Mouse (Mus musculus) heart, embryonic 12.5 days (tissue): ENCODE measurements around the gene Krt35. TPM values are rescaled to one million over a fixed set of nuclear protein-coding genes. Genes with fewer than 3 reads are reported as not detected.

Source experiments
- ATAC-seq: fragments of 200-750 bp; cut with Nextera tagmentation; 2 replicates; pipeline ENCODE4 v1.8.0; 2017; ENCODE audit warnings: moderate TSS enrichment, moderate library complexity; ENCODE audit not compliant: insufficient number of reproducible peaks, low FRiP score
- H3K27ac ChIP-seq: fragments of 300-500 bp; sonication (generic); 2 replicates; pipeline ENCODE4 v1.5.1; 2016; ENCODE audit warnings: mild to moderate bottlenecking, moderate library complexity; ENCODE audit not compliant: poor library complexity, severe bottlenecking
- H3K27me3 ChIP-seq: fragments of 300-500 bp; sonication (generic); replicated peaks from 2 replicates; pipeline ENCODE4 v1.6.1; 2016; ENCODE audit warnings: mild to moderate bottlenecking, moderate library complexity
- H3K36me3 ChIP-seq: fragments of 300-500 bp; sonication (generic); 2 replicates; pipeline ENCODE4 v1.6.1; 2016; ENCODE audit warnings: mild to moderate bottlenecking, moderate library complexity
- H3K4me1 ChIP-seq: fragments of 300-500 bp; sonication (generic); replicated peaks from 2 replicates; pipeline ENCODE4 v1.6.1; 2016; ENCODE audit warnings: mild to moderate bottlenecking
- H3K4me2 ChIP-seq: fragments of 300-500 bp; sonication (generic); 2 replicates; pipeline ENCODE4 v1.6.1; 2016; ENCODE audit warnings: mild to moderate bottlenecking, moderate library complexity
- H3K4me3 ChIP-seq: fragments of 300-500 bp; sonication (generic); 2 replicates; pipeline ENCODE4 v1.5.1; 2016; ENCODE audit warnings: mild to moderate bottlenecking
- H3K9ac ChIP-seq: fragments of 300-500 bp; sonication (generic); 2 replicates; pipeline ENCODE4 v1.6.1; 2016; ENCODE audit warnings: mild to moderate bottlenecking, moderate library complexity
- H3K9me3 ChIP-seq: fragments of 300-500 bp; sonication (generic); replicated peaks from 2 replicates; pipeline ENCODE4 v1.6.1; 2016; ENCODE audit warnings: mild to moderate bottlenecking, moderate library complexity
- WGBS: fragments of 180-500 bp; shearing (Covaris S2); methylation state at CpG from one replicate; pipeline ENCODE4 v1.1.7; 2016; 5-methylcytosine and 5-hydroxymethylcytosine counted together
- polyA plus RNA-seq: library from polyadenylated mRNA; unstranded; fragments of >200 nt; fragmentation: Nextera tagmentation; extraction: Ambion mirVana; gene quantifications from 2 replicates; pipeline ENCODE4 v1.2.1, GENCODE M21; 2016

Gene Krt35
- polyA plus RNA-seq, 1 experiment from 2014 or later = not detected

- no peaks in the 10 kb centered on the region for H3K9me3 ChIP-seq
- no peak overlapping the region for H3K4me3 ChIP-seq
- H3K36me3 ChIP-seq = no peaks in the 10 kb centered on the region
- H3K27ac ChIP-seq = no peak overlapping the region
- no peak for ATAC-seq
- WGBS = 73% methylated on average over 8 of the region's 8 CpGs
- no peak overlapping the region for H3K4me2 ChIP-seq
- no peak overlapping the region for H3K9ac ChIP-seq
- H3K27me3 ChIP-seq = no peaks in the 10 kb centered on the region
- no peaks in the 10 kb centered on the region for H3K4me1 ChIP-seq
Observed at GRCm38 (mm10) chr11:100058875-100059274, 37.2 kb downstream of the Krt35 start.

- Histone ChIP-seq H3K9ac (no peak overlapping the region), H3K27ac (no peak overlapping the region), H3K4me1 (no peaks in the 10 kb centered on the region), H3K9me3 (no peaks in the 10 kb centered on the region), H3K36me3 (no peaks in the 10 kb centered on the region), H3K4me3 (no peak overlapping the region), H3K4me2 (no peak overlapping the region), H3K27me3 (no peaks in the 10 kb centered on the region)
- no peak for ATAC-seq
- 63% methylated on average over 9 of the region's 9 CpGs for WGBS
Observed at GRCm38 (mm10) chr11:100055686-100056655, 40.1 kb downstream of the Krt35 start.

- Histone ChIP-seq H3K27ac (no peak within 1 kb of the TSS), H3K36me3 (no peaks in the 10 kb centered on the region), H3K9ac (no peak within 1 kb of the TSS), H3K9me3 (no peaks in the 10 kb centered on the region), H3K27me3 (no peaks in the 10 kb centered on the region; the same call in 1 of the 2 replicates), H3K4me3 (no peak within 1 kb of the TSS), H3K4me1 (peaks cover 10% of the 10 kb centered on the region), H3K4me2 (no peak within 1 kb of the TSS)
- ATAC-seq = no peak
- WGBS = 67% methylated on average over 3 of the region's 3 CpGs
Observed at GRCm38 (mm10) chr11:100050451-100050850, 45.6 kb downstream of the Krt35 start, which contains the start of gene Krt31. TSS of gene Krt31 (minus strand) at chr11:100050551.

- 41% methylated on average over 2 of the region's 2 CpGs for WGBS
- no peak overlapping the region for H3K9ac ChIP-seq
- H3K4me2 ChIP-seq = no peak overlapping the region
- no peak for ATAC-seq
- no peaks in the 10 kb centered on the region for H3K36me3 ChIP-seq
- H3K27me3 ChIP-seq = no peaks in the 10 kb centered on the region; the same call in 1 of the 2 replicates
- peaks cover 10% of the 10 kb centered on the region for H3K4me1 ChIP-seq
- H3K4me3 ChIP-seq = no peak overlapping the region
- no peaks in the 10 kb centered on the region for H3K9me3 ChIP-seq
- H3K27ac ChIP-seq = no peak overlapping the region
Observed at GRCm38 (mm10) chr11:100047193-100047592, 48.8 kb downstream of the Krt35 start.

GRCm38 (mm10) chr11:100046303-100046866, 49.7 kb downstream of the Krt35 start:
- ATAC-seq = no peak
- H3K27ac ChIP-seq = no peak overlapping the region
- peak overlapping the region; percentile 17 for H3K4me2 ChIP-seq
- peaks cover 10% of the 10 kb centered on the region for H3K4me1 ChIP-seq
- WGBS = 34% methylated on average over 6 of the region's 6 CpGs
- H3K9ac ChIP-seq = no peak overlapping the region
- H3K4me3 ChIP-seq = no peak overlapping the region
- no peaks in the 10 kb centered on the region for H3K9me3 ChIP-seq
- H3K27me3 ChIP-seq = no peaks in the 10 kb centered on the region; the same call in 1 of the 2 replicates
- H3K36me3 ChIP-seq = no peaks in the 10 kb centered on the region

Other genes starting within 250 kb of the Krt35 start
- gene Krtap4-16, start 244.6 kb downstream of the Krt35 start, polyA plus RNA-seq = not detected in 2 replicates
- gene Gm11568, start 238.3 kb downstream of the Krt35 start, polyA plus RNA-seq = not detected in 2 replicates
- not detected in 2 replicates for gene Gm11559, start 231.8 kb downstream of the Krt35 start, polyA plus RNA-seq
- gene Krtap9-1, start 222.9 kb downstream of the Krt35 start, polyA plus RNA-seq = not detected in 2 replicates
- not detected in 2 replicates for gene Gm11567, start 217.1 kb downstream of the Krt35 start, polyA plus RNA-seq
- not detected in 2 replicates for gene Krtap31-1, start 188.3 kb downstream of the Krt35 start, polyA plus RNA-seq
- not detected in 2 replicates for gene Gm11565, start 181.5 kb downstream of the Krt35 start, polyA plus RNA-seq
- not detected in 2 replicates for gene Krtap31-2, start 159.9 kb downstream of the Krt35 start, polyA plus RNA-seq
- gene Krtap9-5, start 147.8 kb downstream of the Krt35 start, polyA plus RNA-seq = not detected in 2 replicates
- gene Krtap29-1, start 117.2 kb downstream of the Krt35 start, polyA plus RNA-seq = not detected in 2 replicates
- not detected in 2 replicates for gene Krtap16-1, start 109.6 kb downstream of the Krt35 start, polyA plus RNA-seq
- gene Krtap17-1, start 102.2 kb downstream of the Krt35 start, polyA plus RNA-seq = not detected in 2 replicates
- gene Krt33a, start 80.0 kb downstream of the Krt35 start, polyA plus RNA-seq = not detected in 2 replicates
- not detected in 2 replicates for gene Krt33b, start 66.4 kb downstream of the Krt35 start, polyA plus RNA-seq
- gene Krt34, start 54.7 kb downstream of the Krt35 start, polyA plus RNA-seq = not detected in 2 replicates
- gene Krt31, start 45.7 kb downstream of the Krt35 start, polyA plus RNA-seq = not detected in 2 replicates
- not detected in 2 replicates for gene Krt32, start 8.0 kb downstream of the Krt35 start, polyA plus RNA-seq
- gene Krt36, start 9.4 kb upstream of the Krt35 start, polyA plus RNA-seq = not detected in 2 replicates
- 0.14 and 0.20 TPM in 2 replicates for gene Krt13, start 25.3 kb upstream of the Krt35 start, polyA plus RNA-seq
- 0.58 and 0.69 TPM in 2 replicates for gene Krt15, start 39.7 kb upstream of the Krt35 start, polyA plus RNA-seq
- 86.8 and 88.0 TPM in 2 replicates for gene Krt19, start 52.4 kb upstream of the Krt35 start, polyA plus RNA-seq
- gene Krt9, start 97.0 kb upstream of the Krt35 start, polyA plus RNA-seq = not detected in 2 replicates
- 1.3 and 2.2 TPM in 2 replicates for gene Krt14, start 111.3 kb upstream of the Krt35 start, polyA plus RNA-seq
- gene Krt16, start 152.7 kb upstream of the Krt35 start, polyA plus RNA-seq = not detected in 2 replicates
- 1.3 and 1.9 TPM in 2 replicates for gene Krt17, start 164.8 kb upstream of the Krt35 start, polyA plus RNA-seq
- not detected in 2 replicates for gene Krt42, start 173.6 kb upstream of the Krt35 start, polyA plus RNA-seq
- 1,467 and 1,522 TPM in 2 replicates for gene Eif1, start 223.6 kb upstream of the Krt35 start, polyA plus RNA-seq
- not detected in 2 replicates for gene Gast, start 238.2 kb upstream of the Krt35 start, polyA plus RNA-seq